ENCODE assay signal across 13 mouse cellular contexts in genomic region chr10:107813814-107814483, GRCm38 (mm10).
DNase-seq lines count a peak whose midpoint lies in the region; TF ChIP-seq lines count a peak whose summit lies in the region.
"Had no signal": no experiment of that assay in that cellular context is flagged by ENCODE, and none has a peak within 500 bp of the region (broad histone marks: within the 10 kb centered on the region; RNA-seq: fewer than 3 reads in every experiment).

No protein-coding gene starts in this region.

- peak; percentile 25 for DNase-seq in layer of hippocampus, adult 11-12 months (ENCODE audit: low spot score)
- DNase-seq in layer of hippocampus, adult 9-10 months (ENCODE audit: low spot score) = no peak
- peak; percentile 24 for DNase-seq in brain, embryonic 14.5 days (ENCODE audit: low read depth)
- DNase-seq in fat pad, adult 2 months (ENCODE audit: extremely low read depth, low read depth, low spot score) = peak; percentile 80
- DNase-seq in layer of hippocampus, postnatal 14 days (ENCODE audit: low spot score in 2 of 2) = peak; percentile 13 to 26
- no peak for DNase-seq in cerebellum, adult 18-20 months
- no peak for DNase-seq in adrenal gland, postnatal 14 days
- DNase-seq: gastrocnemius, postnatal 10 days; heart, adult 2 months; kidney, adult 11 months; lung, adult 2 months; lung, postnatal 4 days; thymus, postnatal 14 days had no signal

- TF ChIP-seq POLR2A in brain, embryonic 14.5 days (IDR thresholded peaks at IDR 0.05; ENCODE audit: borderline replicate concordance, extremely low read depth, insufficient read depth, insufficient read length, poor library complexity, severe bottlenecking) = no peak

- TF ChIP-seq CTCF in brain, embryonic 14.5 days (IDR thresholded peaks at IDR 0.05; ENCODE audit: borderline replicate concordance, extremely low read depth, insufficient read depth, insufficient read length) = no peak

Comparison
In these comparisons a context has a peak if more than half of its experiments do, and no peak if none do; other contexts are left out.
1. DNase-seq: peak in layer of hippocampus, adult 11-12 months (single experiment), brain, embryonic 14.5 days (single experiment), fat pad, adult 2 months (single experiment) and layer of hippocampus, postnatal 14 days (2 of 2); none in layer of hippocampus, adult 9-10 months (single experiment), cerebellum, adult 18-20 months (0 of 2) and adrenal gland, postnatal 14 days (single experiment).